Mouse (Mus musculus): ENCODE data around the gene St6galnac3.

The St6galnac3 gene

DNA sequence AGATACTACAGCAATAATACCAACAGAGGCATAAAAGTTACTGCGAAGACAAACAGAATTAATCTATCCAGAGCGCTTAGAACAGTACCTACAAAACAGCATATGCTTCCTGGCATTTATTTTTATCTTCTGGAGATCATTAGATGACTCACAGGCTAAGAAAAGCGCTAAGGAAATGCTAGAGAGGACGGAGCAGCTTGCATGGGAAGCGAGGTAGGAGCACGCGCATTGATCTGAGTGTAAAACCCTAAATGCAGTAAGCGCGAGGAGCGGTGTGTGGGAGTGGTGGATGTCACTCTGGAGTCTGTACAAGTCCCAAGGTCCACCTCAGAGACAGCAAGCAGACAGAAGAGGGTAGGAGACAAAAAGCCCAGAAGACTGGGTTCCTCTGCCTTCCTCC, 486.6 kb downstream of the St6galnac3 start:
- DNase-seq (ENCODE audit: low spot score in 2 of 2) = peak; percentile 75 to 88

GRCm38 (mm10) chr3:153236262-153236661, 488.7 kb downstream of the St6galnac3 start:
- DNase-seq (ENCODE audit: low spot score in 2 of 2) = no peak

DNA sequence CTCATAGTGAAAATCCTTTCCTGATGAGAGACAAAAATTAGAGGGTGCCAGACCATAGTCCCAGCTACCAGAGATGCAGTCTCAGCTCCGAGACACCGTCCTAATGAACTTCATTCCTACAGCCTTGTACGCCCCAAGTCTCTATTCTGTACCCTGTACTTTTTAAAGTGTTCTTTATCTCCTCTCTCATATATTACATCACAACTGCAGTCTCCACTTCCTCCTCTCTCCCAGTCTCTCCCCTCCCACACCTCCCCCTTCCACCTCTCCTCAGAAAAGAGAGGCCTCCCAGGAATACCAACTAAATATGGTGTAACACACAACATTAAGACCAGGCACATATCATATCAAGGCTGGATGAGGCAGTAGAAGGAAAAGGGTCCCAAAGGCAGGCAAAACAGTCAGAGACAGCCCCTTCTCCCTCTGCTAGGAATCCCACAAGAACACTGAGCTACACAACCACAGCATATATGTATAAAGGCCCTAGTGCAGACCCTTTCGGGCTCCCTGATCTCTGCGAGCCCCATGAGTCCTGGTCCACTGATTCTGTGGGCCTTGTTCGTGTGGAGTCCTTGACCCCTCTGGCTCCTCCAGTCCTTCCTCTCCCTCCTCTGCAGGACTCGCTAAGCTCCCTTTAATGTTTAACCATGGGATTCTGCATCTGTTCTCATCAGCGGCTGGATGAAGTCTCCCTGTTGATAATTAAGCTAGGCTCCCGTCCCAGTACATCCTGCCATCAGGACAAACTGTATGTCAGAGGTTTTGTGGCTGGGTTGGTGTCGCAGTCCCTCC, 502.2 kb downstream of the St6galnac3 start:
- no peak for DNase-seq (ENCODE audit: low spot score in 2 of 2)

- DNase-seq (ENCODE audit: low spot score in 2 of 2) = no peak
These were observed 505.6 kb downstream of the St6galnac3 start for GRCm38 (mm10) chr3:153219391-153219790.

GRCm38 (mm10) chr3:153208186-153208585, 516.8 kb downstream of the St6galnac3 start:
- no peak for DNase-seq (ENCODE audit: low spot score in 2 of 2)

GRCm38 (mm10) chr3:153204046-153204445, 520.9 kb downstream of the St6galnac3 start:
- peak; percentile 40 to 52 for DNase-seq (ENCODE audit: low spot score in 2 of 2)

DNA sequence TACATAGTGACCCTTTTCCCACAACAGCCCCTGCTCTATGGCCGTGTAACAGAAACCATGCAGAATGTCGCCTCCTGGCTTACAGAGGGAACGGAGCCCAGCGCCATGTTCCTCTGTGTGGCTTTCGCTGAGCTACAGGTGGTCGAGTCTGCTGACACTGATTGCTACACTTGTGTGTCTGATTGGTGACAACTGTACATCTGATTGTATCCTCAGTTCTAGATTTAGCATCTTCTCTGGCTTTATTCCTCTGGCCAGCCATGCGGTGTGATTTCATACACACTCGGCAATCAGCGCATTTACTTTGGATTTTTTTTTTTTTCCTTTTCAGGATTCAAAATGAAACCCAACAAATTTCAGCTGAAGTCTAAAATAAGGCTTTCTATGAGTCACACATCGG, 523.1 kb downstream of the St6galnac3 start:
- DNase-seq (ENCODE audit: low spot score in 2 of 2) = peak in 1 of 2 experiments; percentile 51

GRCm38 (mm10) chr3:153200801-153201200, 524.2 kb downstream of the St6galnac3 start:
- no peak for DNase-seq (ENCODE audit: low spot score in 2 of 2)

GRCm38 (mm10) chr3:153200076-153200475, 524.9 kb downstream of the St6galnac3 start:
- DNase-seq (ENCODE audit: low spot score in 2 of 2) = no peak

DNA sequence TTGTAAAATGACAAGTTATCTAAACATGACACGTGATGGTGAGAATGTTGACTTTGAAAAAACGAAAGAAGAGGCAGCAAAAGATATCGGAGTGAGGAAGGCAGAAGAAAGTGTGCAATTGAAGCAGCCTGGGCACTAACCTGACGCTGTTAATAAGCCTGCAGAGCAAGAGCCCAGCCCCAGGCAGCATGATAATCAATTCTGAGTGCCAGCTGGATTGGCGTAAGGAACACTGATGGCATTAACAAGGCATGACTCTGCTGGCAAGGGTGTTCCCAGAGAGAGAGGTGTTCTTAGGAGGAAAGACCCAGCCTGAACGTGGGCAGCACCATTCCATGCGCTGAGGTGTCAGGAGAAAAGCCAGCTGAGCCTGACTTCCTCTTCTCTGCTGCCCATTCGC, 525.7 kb downstream of the St6galnac3 start:
- no peak for DNase-seq (ENCODE audit: low spot score in 2 of 2)

DNA sequence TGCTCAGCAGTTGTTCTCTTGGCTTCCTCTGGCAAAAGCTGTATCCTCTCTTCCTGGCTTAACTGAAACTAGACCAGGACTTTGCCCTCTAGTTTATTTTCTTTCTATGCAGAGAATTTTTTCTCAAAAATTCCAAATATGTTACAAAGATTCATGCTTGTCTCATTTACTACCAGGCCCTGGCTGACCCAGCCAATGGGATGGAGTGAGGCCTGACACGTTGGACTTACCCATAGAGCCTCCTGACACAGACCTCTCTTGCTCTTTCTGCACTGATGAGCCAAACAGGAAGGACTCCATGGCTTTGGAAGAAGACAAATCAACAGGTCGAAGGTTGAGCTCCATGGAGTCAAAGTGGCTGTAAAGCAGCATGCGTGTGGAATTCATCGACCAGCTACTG, 526.5 kb downstream of the St6galnac3 start:
- DNase-seq (ENCODE audit: low spot score in 2 of 2) = no peak

DNA sequence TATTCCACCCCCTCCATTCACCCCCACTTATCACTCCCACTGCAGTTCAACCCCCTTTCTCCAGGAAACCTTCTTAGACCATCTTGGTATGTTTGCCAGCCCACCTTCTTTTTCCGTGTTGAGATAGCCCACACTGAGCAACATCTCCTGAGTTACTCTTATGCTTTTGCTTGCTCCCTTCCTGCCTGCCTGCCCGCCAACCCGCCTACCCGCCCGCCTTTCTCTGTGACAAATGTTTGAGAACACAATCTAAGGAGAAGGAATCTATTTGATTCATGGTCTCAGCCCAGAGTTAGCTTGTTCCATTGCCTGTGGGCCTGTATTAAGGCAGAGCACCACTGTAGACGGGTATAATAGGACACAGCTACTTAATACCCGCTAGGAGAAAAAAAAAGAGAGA, 531.9 kb downstream of the St6galnac3 start:
- DNase-seq (ENCODE audit: low spot score in 2 of 2) = no peak

DNA sequence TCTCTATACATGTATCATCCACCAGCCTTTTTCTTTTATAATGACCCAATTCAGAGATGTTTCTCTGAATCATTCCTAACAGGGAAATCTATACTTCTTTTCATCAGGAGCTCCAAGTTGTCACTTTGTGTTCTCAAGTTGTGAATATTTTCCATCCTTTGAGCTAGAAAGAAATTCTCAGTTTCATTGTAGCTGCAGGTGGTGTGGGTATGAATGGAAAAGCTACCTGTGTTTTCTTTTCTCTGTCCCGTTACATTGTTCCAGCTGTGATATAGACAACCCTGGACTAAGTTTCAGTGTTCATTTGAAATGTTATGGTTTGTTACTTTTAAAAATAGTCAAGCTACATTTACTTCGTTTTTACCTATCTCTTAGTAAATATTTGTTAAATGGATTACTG, 534.2 kb downstream of the St6galnac3 start:
- no peak for DNase-seq (ENCODE audit: low spot score in 2 of 2)

DNA sequence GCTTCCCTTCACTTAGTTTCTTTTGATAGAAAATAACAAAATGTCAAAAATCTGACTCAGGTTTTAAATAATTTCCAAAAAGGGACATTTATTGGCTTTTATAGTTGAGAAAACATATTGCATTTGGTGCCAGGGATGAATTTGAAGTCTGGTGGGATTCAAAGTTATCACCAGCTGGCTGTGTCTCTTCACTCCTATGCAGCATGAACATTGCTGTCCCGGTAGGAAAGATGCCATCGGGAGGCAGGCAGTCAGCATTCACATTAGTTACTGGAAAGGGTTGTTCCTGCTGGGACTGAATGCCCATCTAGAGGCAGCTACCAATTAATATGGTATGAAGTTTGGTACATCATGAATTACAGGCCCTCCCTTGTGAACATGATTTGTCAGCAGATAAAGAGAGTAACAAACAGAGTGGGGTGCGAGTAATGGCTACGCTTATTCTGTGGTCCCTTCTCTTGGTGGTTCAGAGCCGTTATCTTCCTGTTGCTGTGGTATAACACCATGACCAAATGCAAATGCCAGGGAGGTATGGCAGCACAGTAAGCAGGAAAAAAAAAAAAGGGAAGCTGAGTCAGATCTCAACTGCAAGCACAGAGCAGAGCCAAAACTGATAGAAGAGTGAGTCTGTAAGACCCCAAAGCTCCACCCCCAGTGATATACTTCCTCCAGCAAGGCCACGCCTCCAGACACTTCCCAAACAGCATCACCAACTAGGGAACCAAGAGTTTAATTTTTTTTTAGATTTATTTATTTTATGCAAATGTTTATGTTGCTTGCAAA, 535.1 kb downstream of the St6galnac3 start:
- no peak for DNase-seq (ENCODE audit: low spot score in 2 of 2)

DNA sequence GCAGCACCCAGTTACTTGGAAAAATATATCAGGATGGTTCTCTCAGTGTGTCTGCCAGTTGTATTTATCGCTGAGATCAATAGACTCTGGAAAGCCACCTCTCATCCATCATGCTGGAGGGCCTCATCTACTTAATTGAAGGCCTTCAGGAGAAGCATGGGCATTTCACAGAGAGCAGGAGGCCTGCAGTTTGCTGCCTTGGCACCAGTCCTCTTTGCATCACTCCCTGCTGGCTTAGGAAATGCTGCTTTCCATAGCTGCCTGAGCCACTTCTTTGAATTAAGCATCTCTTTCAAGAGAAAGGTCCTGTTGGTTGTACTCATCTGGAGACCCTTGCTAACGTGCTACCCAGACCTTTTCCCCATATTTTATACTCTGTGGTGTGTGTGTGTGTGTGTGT, 536.8 kb downstream of the St6galnac3 start:
- no peak for DNase-seq (ENCODE audit: low spot score in 2 of 2)

DNA sequence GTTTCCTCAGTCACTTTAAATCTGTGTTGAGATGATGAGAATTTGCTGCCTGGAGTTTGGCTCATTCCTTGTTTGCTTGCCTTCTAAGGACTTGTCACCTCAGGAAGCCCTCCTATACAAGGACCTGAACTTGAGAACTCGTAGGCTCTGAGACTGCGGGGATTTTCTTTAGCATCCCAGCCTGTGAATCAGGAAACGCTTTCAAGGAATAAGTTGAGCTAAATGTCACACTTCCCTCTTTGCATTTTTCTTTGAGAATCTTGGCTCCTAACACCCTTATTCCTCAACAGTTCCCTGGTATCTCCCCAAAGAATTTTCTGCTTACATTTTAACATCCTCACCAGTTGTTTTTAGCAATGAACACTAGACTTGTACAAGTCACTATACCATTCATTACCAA, 539.9 kb downstream of the St6galnac3 start:
- DNase-seq (ENCODE audit: low spot score in 2 of 2) = no peak

GRCm38 (mm10) chr3:153181242-153181641, 543.7 kb downstream of the St6galnac3 start:
- no peak for DNase-seq (ENCODE audit: low spot score in 2 of 2)

- no peak for DNase-seq (ENCODE audit: low spot score in 2 of 2)
These were observed 548.2 kb downstream of the St6galnac3 start for GRCm38 (mm10) chr3:153176749-153177148.

- DNase-seq (ENCODE audit: low spot score in 2 of 2) = no peak
These were observed 548.6 kb downstream of the St6galnac3 start for GRCm38 (mm10) chr3:153176325-153176724.

DNA sequence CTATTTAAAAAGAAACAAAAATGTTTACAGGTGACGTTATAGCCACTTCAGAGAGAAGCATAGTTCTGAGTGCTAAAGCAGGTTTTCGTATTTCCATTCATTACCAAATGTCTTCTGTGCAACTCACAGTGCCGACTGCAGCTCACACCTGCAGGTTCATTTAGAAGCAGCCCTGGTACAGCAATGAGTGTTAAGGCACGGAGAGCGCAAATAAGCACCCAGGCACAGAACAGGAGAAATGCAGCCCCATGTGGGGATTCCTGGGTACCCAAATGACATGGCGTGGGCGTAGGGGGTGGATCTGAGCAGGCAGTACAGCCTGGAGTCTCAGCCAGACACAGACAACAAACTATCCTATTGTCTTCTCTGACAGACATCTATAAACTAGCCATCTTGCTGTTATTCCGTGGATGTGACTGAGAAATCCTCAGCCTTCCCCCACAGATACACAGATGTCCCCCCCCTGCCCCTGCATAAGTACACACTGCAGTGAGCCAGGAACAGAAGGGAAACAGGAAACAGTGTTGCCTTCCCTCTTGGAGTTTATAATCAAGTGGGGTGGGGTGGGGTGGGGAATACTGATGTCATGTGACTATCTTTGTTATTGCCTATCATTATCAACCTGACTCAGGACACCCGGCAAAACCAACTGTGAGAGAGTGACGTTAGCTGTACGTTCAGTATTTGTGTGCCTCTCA, 550.5 kb downstream of the St6galnac3 start:
- DNase-seq (ENCODE audit: low spot score in 2 of 2) = no peak

DNA sequence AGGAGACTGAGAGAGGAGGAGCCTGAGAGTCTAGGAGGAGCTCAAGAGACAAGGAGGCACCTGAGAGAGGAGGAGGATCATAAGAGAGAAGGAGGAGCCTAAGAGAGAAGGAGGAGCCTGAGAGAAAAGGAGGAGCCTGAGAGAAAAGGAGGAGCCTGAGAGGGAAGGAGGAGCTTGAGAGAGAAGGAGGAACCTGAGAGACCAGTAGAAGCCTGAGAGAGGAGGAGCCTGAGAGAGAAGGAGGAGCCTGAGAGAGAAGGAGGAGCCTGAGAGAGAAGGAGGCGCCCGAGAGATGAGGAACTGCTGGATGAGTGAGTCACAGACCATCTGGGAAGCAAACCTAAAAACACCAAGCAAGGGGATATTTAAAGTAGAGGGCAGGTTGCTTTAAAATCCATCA, 551.4 kb downstream of the St6galnac3 start:
- DNase-seq (ENCODE audit: low spot score in 2 of 2) = no peak

- DNase-seq (ENCODE audit: low spot score in 2 of 2) = no peak
These were observed 554.8 kb downstream of the St6galnac3 start for GRCm38 (mm10) chr3:153170146-153170545.

Measured in frontal cortex, postnatal 36 days (tissue).